Mouse (Mus musculus) forebrain, embryonic 16.5 days (tissue): ENCODE measurements around the gene Hist1h2bb. TPM values are rescaled to one million over a fixed set of nuclear protein-coding genes. Genes with fewer than 3 reads are reported as not detected.
"Not testable (repeated sequence)": the region's sequence is repeated elsewhere in the genome, so short reads cannot be mapped to it uniquely, and the experiment has no call there.

ENCODE experiments used
- ATAC-seq: fragments of 200-750 bp; cut with Nextera tagmentation; 2 replicates; pipeline ENCODE4 v1.8.0; 2017; ENCODE audit warnings: mild to moderate bottlenecking, moderate library complexity
- H3K27ac ChIP-seq: fragments of 300-500 bp; sonication (generic); 2 replicates; pipeline ENCODE4 v1.5.1; 2014; ENCODE audit warnings: low read length, control low read depth
- H3K27me3 ChIP-seq: fragments of 300-500 bp; sonication (generic); replicated peaks from 2 replicates; pipeline ENCODE4 v1.6.1; 2014; ENCODE audit warnings: low read length; ENCODE audit not compliant: control insufficient read depth, insufficient read depth
- H3K36me3 ChIP-seq: fragments of 300-500 bp; sonication (generic); 2 replicates; pipeline ENCODE4 v1.6.1; 2014; ENCODE audit not compliant: control insufficient read depth, insufficient read depth
- H3K4me1 ChIP-seq: fragments of 300-500 bp; sonication (generic); replicated peaks from 2 replicates; pipeline ENCODE4 v1.6.1; 2014; ENCODE audit warnings: low read length; ENCODE audit not compliant: control insufficient read depth, insufficient read depth
- H3K4me2 ChIP-seq: fragments of 300-500 bp; sonication (generic); 2 replicates; pipeline ENCODE4 v1.6.1; 2014; ENCODE audit warnings: mild to moderate bottlenecking, low read length, control low read depth
- H3K4me3 ChIP-seq: fragments of 300-500 bp; sonication (generic); replicated peaks from 2 replicates; pipeline ENCODE4 v1.5.1; 2014; ENCODE audit warnings: mild to moderate bottlenecking, low read length, control low read depth
- H3K9ac ChIP-seq: fragments of 300-500 bp; sonication (generic); replicated peaks from 2 replicates; pipeline ENCODE4 v1.6.1; 2014; ENCODE audit warnings: low read depth, low read length, control low read depth
- H3K9me3 ChIP-seq: fragments of 300-500 bp; sonication (generic); 2 replicates; pipeline ENCODE4 v1.6.1; 2016; ENCODE audit warnings: low read length; ENCODE audit not compliant: control insufficient read depth
- WGBS: fragments of 180-500 bp; shearing (Covaris S2); extraction: QIAGEN DNeasy Blood & Tissue Kit; methylation state at CpG from one replicate; pipeline ENCODE4 v1.1.7; 2014; 5-methylcytosine and 5-hydroxymethylcytosine counted together
- polyA plus RNA-seq: library from polyadenylated mRNA; unstranded; fragments of >200 nt; fragmentation: Nextera tagmentation; extraction: Ambion mirVana; gene quantifications from 2 replicates; pipeline ENCODE4 v1.2.1, GENCODE M21; 2015

Gene Hist1h2bb
- polyA plus RNA-seq, 1 experiment from 2014 or later, result 0.95 TPM

DNA sequence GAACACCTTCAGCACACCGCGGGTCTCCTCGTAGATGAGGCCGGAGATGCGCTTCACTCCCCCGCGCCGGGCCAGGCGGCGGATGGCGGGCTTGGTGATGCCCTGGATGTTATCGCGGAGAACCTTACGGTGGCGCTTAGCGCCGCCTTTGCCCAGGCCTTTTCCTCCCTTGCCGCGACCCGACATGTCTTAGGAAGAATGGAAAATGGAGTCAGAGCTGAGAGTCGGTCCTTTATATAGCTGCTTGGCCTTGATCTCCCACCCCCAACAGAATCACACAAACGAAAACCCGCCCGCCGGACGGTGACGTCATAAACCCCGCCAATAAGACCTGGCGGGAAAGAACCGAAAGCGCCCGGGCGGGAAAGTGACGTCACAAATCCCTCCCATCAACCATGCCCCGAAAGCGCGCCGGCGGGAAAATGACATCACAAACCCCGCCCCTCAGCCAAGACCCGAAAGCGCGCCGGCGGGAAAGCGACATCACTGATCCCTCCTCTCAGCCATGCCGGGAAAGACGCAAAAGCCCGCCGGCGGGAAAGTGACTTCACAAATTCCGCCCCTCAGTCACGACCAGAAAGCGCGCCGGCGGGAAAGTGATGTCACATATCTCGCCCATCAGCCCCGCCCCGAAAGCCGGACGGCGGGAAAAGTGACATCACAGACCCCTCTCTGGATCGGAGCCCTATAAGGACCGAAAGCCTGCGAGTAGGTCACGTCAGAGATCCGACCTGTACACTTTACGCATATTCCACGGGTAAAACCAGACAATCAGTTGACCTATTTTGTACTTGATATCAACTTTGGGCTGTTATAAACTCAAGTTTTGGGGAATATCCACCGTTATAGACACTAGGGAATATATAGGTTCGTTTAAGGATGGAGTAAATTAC, 14.7 kb downstream of the Hist1h2bb start, which contains the start of gene Hist1h4a:
TSS of gene Hist1h4a (minus strand) at position 259 of the 893 bp plus-strand sequence.
- H3K9ac ChIP-seq, result peak within 1 kb of the TSS; percentile 57
- H3K4me1 ChIP-seq, result peaks cover 30% of the 10 kb centered on the region
- peak within 1 kb of the TSS; percentile 51 for H3K4me3 ChIP-seq
- H3K9me3 ChIP-seq, result no peaks in the 10 kb centered on the region
- peak within 1 kb of the TSS; percentile 94 for H3K4me2 ChIP-seq
- no peaks in the 10 kb centered on the region for H3K27me3 ChIP-seq
- no peaks in the 10 kb centered on the region for H3K36me3 ChIP-seq
- ATAC-seq, result peak; percentile 71
- under 1% methylated on average over 64 of the region's 72 CpGs for WGBS
- H3K27ac ChIP-seq, result peak within 1 kb of the TSS; percentile 86

DNA sequence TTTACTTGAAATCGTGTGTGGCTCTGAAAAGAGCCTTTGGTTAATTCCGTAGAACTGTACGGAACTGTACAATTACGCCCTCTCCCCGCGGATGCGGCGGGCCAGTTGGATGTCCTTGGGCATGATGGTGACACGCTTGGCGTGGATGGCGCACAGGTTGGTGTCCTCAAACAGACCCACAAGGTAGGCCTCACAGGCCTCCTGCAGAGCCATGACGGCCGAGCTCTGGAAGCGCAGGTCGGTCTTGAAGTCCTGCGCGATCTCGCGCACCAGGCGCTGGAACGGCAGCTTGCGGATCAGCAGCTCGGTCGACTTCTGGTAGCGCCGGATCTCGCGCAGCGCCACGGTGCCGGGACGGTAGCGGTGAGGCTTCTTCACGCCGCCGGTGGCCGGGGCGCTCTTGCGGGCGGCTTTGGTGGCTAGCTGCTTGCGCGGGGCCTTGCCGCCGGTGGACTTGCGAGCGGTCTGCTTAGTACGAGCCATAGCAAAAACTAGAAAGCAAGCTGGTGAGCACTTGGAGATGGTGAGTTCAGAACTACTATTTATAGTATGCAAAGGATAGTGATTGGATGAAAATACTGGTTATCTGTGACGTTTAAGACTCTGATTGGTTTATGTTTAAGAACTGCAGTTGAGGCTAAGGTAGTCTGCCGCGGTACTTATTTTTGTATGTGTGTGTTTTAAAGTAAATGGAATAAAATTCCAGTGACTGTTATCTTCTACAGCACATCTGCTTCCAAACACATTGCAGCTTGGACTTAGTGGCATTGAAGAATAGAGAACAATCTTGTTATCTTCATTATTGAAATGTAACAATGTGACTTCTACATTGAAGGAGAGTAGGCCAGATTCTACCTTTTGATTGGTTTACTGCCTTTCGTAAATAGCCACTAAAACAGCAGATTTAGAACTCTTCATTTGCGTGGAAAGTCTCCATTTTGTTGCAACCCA, 15.6 kb downstream of the Hist1h2bb start, which contains the start of gene Hist1h3a:
TSS of gene Hist1h3a (minus strand) at position 516 of the 951 bp plus-strand sequence.
- ATAC-seq, result peak; percentile 67
- H3K4me1 ChIP-seq, result peaks cover 30% of the 10 kb centered on the region
- WGBS, result under 1% methylated on average over 31 of the region's 52 CpGs

DNA sequence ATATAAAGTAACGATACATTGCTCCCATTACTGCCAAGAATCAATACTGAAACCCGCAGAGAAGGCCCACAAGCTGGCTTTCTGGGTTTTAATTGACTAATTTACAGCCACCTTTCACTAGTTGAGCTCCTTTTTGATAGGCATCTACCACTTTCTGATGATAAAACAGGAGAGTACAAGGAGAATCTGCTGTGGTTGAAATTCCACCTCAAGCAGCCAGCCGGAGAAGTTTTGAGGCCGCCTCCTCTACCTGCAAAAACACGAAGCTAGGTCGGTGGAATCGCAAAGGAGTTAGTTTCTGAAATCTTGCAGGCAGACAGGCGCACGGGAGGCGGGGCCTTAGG, 16.7 kb downstream of the Hist1h2bb start:
- H3K9ac ChIP-seq, result peak overlapping the region; percentile 37; the same call in 1 of the 2 replicates
- no peaks in the 10 kb centered on the region for H3K27me3 ChIP-seq
- peak overlapping the region; percentile 63 for H3K4me3 ChIP-seq
- H3K9me3 ChIP-seq, result no peaks in the 10 kb centered on the region
- H3K4me1 ChIP-seq, result peaks cover 25% of the 10 kb centered on the region
- H3K4me2 ChIP-seq, result peak overlapping the region; percentile 94
- peak overlapping the region; percentile 84 for H3K27ac ChIP-seq
- no peaks in the 10 kb centered on the region for H3K36me3 ChIP-seq
- no peak for ATAC-seq
- under 1% methylated on average over 10 of the region's 10 CpGs for WGBS

More for the DNA sequence above, 15.6 kb downstream of the Hist1h2bb start, which contains the start of gene Hist1h3a:
- H3K27ac ChIP-seq, result peak within 1 kb of the TSS; percentile 84
- H3K9ac ChIP-seq, result peak within 1 kb of the TSS; percentile 46
- peak within 1 kb of the TSS; percentile 94 for H3K4me2 ChIP-seq
- not testable (repeated sequence) for H3K27me3 ChIP-seq, H3K9me3 ChIP-seq, H3K36me3 ChIP-seq
- H3K4me3 ChIP-seq, result peak within 1 kb of the TSS; percentile 63

DNA sequence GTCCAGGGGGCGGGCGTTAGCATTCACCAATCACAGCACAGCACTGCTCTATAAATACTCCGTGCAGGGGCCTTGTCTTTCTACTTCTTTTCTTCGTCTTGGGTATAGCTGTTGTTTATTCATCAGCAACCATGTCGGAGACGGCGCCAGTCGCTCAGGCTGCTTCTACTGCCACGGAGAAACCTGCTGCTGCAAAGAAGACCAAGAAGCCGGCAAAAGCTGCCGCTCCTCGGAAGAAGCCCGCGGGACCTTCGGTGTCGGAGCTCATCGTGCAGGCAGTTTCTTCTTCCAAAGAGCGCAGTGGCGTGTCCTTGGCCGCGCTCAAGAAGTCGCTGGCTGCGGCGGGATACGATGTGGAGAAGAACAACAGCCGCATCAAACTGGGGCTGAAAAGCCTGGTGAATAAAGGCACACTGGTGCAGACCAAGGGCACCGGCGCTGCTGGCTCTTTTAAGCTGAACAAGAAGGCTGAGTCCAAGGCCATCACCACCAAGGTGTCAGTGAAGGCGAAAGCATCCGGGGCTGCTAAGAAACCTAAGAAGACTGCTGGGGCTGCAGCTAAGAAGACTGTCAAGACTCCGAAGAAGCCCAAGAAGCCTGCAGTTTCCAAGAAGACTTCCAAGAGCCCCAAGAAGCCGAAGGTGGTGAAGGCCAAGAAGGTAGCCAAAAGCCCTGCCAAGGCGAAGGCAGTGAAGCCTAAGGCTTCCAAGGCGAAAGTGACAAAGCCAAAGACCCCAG, 17.2 kb downstream of the Hist1h2bb start, which contains the start of gene Hist1h1a:
TSS of gene Hist1h1a (plus strand) at position 81 of the 738 bp plus-strand sequence.
- Histone ChIP-seq H3K27me3 (no peaks in the 10 kb centered on the region), H3K4me1 (peaks cover 25% of the 10 kb centered on the region), H3K4me3 (peak within 1 kb of the TSS; percentile 63), H3K4me2 (peak within 1 kb of the TSS; percentile 94), H3K27ac (peak within 1 kb of the TSS; percentile 84), H3K9me3 (no peaks in the 10 kb centered on the region), H3K36me3 (no peaks in the 10 kb centered on the region), H3K9ac (peak within 1 kb of the TSS; percentile 66)
- peak; percentile 72 for ATAC-seq
- WGBS, result 2% methylated on average over 34 of the region's 34 CpGs

DNA sequence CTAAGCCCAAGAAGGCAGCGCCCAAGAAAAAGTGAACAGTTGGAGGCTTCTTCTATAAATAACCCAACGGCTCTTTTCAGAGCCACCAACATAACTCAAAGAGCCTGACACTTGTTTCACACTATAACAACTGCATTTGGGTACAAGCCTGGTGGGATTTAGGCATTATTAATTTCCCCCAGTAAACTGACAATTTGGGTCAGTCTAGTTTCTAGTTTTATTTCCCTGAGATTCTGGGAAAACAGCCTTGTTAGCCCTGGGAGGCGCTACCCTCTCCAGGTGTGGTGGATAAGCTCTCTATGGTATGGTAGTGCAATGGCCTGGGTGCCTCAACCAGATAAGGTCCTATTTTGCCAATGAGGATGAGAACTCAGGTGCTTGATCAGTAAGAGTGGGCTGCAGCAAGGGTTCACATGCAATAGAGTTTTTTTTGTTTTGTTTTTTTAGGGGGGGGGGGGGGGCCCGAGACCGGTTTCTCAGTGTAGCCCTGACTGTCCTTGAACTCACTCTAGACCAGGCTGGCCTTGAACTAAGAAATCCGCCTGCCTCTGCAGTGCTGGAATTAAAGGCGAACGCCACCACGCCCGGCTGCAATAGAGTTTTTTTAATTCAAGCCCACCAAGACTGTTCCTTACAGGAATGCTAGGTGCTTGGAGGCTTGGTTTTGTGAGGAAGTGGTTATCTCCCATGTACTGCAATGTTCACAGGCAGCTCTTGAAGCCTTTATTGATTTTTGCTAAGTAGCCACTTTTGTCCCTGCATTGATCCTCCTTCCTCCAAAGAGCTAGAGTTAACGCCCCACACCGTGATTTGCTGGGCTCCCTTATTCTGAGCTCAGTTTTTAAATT, 18.0 kb downstream of the Hist1h2bb start:
- H3K27me3 ChIP-seq, result no peaks in the 10 kb centered on the region
- WGBS, result 32% methylated on average over 12 of the region's 12 CpGs
- H3K27ac ChIP-seq, result peak overlapping the region; percentile 84
- peak overlapping the region; percentile 66 for H3K9ac ChIP-seq
- no peak for ATAC-seq
- no peaks in the 10 kb centered on the region for H3K9me3 ChIP-seq
- H3K36me3 ChIP-seq, result no peaks in the 10 kb centered on the region
- H3K4me2 ChIP-seq, result peak overlapping the region; percentile 94
- H3K4me3 ChIP-seq, result peak overlapping the region; percentile 63
- peaks cover 25% of the 10 kb centered on the region for H3K4me1 ChIP-seq

DNA sequence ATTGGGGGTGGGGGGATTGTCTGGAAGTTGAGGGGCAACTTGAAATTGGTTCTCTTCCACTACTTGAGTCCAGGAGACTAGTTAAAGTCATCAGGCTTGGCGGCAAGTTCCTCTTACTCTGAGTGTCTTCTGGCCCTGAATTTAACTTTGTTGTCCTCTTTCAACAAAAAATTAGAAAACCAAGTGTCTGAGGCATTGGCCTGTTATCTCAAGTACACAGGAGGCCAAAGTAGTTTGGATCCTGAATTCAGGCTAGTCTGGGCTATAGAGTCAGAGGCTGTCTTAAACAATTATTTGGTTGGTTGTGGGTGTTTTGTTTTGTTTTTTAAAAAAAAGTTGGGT, 18.6 kb downstream of the Hist1h2bb start:
- Histone ChIP-seq H3K4me2 (no peak overlapping the region), H3K4me3 (no peak overlapping the region), H3K36me3 (no peaks in the 10 kb centered on the region), H3K27ac (no peak overlapping the region), H3K9me3 (no peaks in the 10 kb centered on the region), H3K9ac (no peak overlapping the region), H3K4me1 (peaks cover 22% of the 10 kb centered on the region), H3K27me3 (no peaks in the 10 kb centered on the region)
- ATAC-seq, result no peak
- WGBS, result 59% methylated on average over 1 of the region's 1 CpGs

DNA sequence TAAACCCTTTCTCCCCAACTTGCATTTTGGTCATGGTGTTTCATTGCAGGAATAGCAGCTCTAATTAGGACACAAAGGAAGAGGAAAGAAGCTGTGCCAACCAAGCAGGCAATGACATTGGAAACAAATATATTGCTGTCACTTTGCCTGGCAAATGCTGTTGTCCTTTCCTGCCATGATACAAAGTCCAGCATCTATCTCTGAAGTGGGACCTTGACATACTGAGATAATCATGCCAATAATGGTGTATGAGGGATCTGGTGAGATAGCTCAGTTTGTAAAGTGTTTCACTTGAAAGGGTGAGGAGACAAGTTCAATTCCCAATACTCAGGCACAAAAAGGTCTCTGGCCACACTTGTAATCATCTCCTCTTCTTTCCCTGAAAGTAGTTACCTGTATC, 20.2 kb downstream of the Hist1h2bb start:
- no peak for ATAC-seq

DNA sequence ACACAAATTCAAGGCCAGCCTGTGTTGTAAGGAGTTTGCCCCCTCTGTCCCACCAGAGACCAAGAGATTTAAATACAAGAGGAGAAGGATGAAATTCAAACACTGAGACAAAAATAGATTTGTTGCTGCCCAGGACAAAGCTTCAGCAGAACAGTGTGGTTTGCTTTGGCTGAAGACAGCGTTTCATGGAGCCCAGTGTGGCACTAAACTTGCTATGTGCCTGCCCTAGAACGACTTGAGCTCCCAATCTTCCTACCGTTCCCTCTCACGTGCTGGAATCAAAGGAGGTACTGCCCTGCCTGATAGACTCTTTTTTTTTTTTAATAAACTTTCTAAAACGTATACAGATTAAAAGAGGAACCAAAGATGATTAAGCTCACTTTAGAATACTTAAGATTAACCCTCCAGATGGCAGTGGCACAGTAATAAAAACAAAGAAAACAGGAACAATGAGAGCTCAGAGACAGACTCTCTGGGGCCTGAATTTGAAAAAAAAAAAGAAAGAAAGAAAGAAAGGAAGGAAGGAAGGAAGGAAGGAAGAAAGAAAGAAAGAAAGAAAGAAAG, 22.4 kb downstream of the Hist1h2bb start:
- H3K36me3 ChIP-seq, result no peaks in the 10 kb centered on the region
- no peaks in the 10 kb centered on the region for H3K9me3 ChIP-seq
- 27% methylated on average over 5 of the region's 5 CpGs for WGBS
- no peak overlapping the region for H3K4me2 ChIP-seq
- no peak for ATAC-seq
- H3K9ac ChIP-seq, result no peak overlapping the region
- H3K4me3 ChIP-seq, result no peak overlapping the region
- peaks cover 10% of the 10 kb centered on the region for H3K4me1 ChIP-seq
- no peaks in the 10 kb centered on the region for H3K27me3 ChIP-seq
- no peak overlapping the region for H3K27ac ChIP-seq

More for the DNA sequence above, 20.2 kb downstream of the Hist1h2bb start:
- Histone ChIP-seq H3K27ac (no peak overlapping the region), H3K4me1 (peaks cover 12% of the 10 kb centered on the region), H3K36me3 (no peaks in the 10 kb centered on the region), H3K9me3 (no peaks in the 10 kb centered on the region), H3K9ac (no peak overlapping the region), H3K27me3 (no peaks in the 10 kb centered on the region), H3K4me3 (no peak overlapping the region), H3K4me2 (no peak overlapping the region)
